Mouse (Mus musculus) lung, postnatal 25 days (tissue): Measurements from ENCODE around the gene Ndufa1.
A peak's percentile ranks its signal among the peaks of the same experiment; 100 is the strongest.
"Not testable (repeated sequence)": the region's sequence is repeated elsewhere in the genome, so short reads cannot be mapped to it uniquely, and the experiment has no call there.

Experiments used
- DNase-seq: peaks from one replicate; pipeline ENCODE4 v3.0.0; 2022; ENCODE audit warnings: low spot score

The Ndufa1 gene

DNA sequence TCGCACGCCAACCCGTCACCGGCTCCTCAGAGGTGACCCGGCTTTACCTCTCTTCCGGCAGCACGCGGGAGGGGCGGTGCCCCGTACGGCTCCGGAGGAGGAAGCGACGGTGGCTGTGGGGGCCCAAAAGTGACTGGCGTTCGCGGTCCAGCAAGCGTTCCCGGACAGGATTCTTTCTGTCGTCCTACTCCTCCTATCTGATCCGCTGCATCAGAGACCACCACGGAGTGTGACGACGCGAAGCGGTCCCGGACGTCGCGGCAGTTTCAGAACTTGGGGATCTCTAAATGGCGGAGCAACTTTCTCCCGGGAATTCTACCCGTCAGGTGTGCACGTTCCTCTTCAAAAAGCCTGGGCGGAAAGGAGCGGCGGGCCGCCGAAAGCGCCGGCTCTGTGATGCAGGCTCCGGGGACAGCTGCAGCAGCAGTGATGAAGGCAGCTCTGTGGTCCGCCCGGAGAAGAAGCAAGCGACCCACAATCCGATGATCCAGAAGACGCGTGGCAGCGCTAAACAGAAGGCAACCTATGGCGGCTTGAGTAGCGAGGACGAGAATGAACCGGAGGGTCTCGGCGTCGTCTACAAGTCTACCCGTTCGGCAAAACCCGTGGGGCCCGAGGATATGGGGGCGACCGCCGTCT is at the start of gene Ndufa1, which contains the start of gene Rnf113a1:
Gene Ndufa1 (minus strand): TSS at position 59 of the 639 bp plus-strand sequence.
Gene Rnf113a1 (plus strand): TSS at position 141 of the 639 bp plus-strand sequence.
- DNase-seq: peak; percentile 82

DNA sequence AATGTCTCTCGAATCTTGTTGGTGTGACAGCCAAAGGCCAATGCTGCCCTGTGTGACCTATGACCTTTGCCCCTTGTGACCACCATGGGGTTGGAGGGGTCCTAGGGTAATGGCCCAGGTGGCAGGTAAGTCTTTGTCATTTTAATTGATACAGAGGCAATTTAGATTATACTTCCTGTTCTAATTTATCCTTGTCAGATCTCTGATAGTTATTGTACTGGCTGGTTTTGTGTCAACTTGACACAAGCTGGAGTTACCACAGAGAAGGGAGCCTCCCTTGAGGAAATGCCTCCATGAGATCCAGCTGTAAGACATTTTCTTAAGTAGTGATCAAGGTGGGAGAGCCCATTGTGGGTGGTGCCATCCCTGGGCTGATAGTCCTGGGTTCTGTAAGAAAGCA is 31.2 kb upstream of the Ndufa1 start, which contains the start of gene Rhox1:
Gene Rhox1 (minus strand): TSS at position 101 of the 400 bp plus-strand sequence.
- DNase-seq: not testable (repeated sequence)

DNA sequence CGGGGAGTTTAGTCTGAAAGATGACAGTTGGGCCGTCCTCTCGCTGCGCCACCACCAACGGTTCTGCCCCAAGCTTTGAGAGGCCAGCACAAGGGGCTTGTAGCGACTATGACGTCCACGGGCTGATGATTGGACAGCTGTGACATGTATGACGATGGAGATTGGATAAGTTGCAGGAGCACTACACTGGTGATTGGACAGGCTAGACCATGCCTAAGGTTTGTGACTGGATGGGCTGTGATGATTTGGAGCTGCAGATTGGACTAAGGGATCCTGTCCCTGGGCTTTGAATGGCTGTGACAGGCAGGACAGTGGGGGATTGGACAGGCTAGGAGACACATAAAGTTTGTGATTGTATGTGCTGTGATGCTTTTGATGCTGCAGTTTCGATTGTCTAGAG is 20.0 kb upstream of the Ndufa1 start, which contains the start of gene Gm9:
Gene Gm9 (minus strand): TSS at position 101 of the 400 bp plus-strand sequence.
- no peak for DNase-seq

DNA sequence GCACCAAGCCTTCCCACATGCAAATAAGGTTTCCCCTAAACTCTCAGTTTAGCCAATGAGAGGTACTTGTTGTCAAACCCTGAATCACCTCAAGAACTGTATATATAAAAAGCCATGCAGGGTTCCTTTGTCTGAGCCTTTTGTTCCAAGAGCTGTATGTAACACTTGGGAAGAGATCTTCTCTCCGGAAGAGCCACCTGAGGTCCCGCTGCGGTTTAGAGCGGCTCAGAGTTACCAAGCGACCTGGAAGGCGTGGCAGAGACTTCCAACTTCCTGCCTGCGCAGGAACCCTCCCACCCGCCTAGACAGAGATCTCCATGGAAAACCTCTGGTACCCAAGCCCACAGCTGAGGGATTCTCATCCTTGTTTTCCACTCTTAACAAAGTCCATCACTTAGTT is 7.7 kb upstream of the Ndufa1 start:
- DNase-seq: no peak

DNA sequence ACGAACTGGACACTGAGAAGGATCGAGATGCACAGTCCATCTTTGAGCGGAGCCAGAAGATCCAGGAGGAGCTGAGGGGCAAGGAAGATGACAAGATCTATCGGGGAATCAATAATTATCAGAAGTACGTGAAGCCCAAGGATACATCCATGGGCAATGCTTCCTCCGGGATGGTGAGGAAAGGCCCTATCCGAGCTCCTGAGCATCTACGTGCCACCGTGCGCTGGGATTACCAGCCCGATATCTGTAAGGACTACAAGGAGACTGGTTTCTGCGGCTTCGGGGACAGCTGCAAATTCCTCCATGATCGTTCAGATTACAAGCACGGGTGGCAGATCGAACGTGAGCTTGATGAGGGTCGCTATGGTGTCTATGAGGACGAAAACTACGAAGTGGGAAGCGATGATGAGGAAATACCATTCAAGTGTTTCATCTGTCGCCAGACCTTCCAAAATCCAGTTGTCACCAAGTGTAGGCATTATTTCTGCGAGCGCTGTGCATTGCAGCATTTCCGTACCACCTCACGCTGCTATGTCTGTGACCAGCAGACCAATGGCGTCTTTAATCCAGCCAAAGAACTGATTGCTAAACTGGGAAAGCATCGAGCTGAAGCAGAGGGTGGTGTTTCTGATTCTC is 899 bp upstream of the Ndufa1 start:
- DNase-seq: no peak

DNA sequence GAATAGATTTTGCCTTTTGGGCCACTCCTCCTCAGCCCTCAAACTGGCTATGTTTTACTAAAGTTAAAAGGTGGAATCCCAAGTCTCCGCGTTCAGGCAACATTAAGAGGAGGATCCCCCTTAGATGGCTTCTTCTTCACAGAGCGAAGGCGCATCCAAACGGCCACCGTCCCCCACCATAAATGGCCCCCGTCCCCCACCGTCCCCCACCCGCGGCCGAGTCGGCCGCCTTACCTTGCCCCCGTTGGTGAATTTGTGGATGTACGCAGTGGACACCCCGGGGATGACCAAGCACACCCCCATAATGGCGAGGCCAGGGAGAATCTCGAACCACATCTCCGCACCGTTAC is 233 bp downstream of the Ndufa1 start:
- DNase-seq: no peak

DNA sequence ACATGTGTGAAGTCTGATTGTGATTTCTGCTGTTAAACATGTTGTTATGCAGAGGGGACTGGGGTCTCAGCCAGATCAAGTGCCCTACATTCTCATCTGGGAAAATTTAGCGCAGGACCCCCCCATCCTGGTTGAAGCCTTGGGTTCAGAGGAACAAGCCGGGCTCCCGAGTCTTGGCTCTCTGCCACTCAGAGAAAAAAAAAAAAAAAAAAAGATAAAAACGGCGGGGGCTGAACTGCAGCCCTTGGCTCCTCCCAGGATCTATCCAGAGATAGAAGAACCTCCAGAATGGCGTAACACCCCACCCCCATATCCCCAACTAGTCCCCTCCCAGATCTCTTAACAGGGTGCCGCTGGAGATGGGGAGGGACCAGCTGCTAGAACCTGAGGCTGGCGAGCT is 6.6 kb downstream of the Ndufa1 start:
- not testable (repeated sequence) for DNase-seq

DNA sequence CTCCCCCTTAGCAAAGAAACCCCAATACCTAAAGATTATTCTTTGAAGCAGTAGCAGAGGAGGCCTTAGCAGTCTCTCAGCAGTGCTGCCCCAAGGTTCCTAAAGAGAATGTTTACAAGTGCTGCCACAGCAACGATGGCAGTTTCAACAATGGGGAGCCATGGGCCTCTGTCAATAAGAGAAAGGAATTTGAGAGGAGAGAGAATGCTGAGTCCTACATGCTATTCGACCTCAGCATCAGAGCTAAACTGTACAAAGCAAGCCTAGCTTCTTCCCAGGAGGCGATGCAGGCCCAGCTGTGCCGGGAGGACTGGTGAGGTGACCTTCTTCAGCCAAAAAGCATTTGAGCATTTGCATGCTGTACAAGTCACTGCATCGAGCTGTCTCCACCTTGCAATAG is 22.2 kb downstream of the Ndufa1 start, which contains the start of gene Akap14:
Gene Akap14 (minus strand): TSS at position 101 of the 400 bp plus-strand sequence.
- DNase-seq: no peak

DNA sequence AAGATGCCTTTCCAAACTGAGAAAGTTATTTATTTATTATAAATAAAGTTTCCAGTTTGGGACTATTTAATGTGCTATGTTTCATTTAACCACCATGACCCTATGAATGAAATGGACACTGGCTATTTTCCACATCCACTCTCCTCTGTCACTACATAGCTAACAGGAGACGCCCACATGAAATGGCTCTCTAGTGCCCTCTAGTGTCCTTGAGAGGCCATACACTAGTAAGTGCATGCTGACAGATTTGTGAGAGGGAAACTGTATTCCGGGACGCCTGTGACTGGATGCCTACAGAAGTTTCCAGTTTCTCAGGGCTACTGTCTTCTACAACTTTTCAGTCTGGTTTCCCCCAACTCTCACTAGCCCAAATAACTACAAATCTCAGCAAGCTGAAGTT is 23.9 kb downstream of the Ndufa1 start:
- DNase-seq: peak; percentile 54

DNA sequence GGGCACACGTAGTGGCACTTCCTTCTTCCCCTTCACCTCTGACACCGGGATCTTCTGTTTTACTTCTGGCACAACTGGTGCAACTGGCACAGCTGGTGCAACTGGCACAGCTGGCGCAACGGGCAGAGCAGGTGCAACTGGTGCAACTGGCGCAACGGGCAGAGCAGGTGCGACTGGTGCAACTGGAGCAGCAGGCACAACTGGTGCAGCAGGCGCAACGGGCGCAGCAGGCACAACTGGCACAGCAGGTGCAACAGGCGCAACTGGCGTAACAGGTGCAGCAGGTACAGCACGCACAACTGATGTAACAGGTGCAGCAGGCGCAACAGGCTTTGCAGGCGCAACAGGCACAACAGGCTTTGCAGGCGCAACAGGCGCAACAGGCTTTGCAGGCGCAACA is 27.8 kb downstream of the Ndufa1 start:
- no peak for DNase-seq

DNA sequence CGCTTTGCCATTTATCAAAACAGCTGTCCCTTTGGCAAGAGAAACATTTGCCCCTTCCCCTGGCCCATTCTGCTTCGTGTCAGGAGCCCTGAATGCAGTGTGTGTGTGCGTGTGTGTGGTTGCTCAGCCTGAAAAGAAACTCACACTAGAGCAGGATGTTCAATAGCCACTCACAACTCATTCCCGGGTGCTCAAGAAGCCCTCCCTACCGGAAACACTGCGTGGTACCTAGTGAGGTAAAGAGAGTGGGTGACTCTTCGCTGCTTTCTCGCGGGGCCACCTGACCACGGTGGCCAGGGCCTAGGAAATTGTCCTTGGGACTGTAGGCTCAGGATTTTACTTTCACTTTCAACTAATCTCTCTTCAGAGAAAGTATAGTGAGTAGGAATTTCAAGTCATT is 29.8 kb downstream of the Ndufa1 start:
- DNase-seq: no peak

DNA sequence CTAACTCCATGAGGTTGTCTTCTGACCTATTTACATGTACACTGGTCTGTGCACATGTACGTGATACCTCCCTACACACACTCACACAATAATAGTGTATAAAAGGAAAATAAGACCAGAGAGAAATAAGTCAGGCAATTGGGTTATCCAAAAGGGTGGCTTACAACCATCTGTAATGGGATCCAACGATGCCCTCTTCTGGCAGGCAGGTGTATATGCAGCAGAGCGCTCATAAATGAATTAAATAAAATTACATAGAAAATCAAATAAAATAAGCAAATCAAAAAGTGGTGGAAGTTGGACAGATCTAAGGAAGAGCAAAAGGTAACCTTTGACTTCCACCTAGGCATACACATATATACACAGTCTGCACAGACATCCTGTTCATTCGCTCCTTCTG is 33.1 kb downstream of the Ndufa1 start:
- no peak for DNase-seq

DNA sequence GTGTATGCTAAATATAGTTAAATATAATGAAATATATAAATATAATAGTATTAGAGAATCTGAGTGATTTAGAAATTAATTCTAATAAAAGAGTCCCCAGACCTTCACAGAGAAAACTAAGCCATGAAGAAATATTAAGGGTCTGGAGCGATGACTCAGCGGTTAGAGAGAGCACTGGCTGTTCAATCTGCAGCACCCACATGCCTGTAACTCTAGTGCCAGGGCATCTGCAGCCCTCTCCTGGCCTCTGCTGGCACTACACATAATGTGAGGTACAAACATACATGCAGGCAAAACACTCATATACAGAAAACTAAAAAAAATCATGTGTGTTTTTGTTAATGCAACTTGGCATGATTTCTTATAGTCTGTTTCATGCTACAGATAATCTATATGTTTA is 46.0 kb downstream of the Ndufa1 start:
- DNase-seq: no peak

DNA sequence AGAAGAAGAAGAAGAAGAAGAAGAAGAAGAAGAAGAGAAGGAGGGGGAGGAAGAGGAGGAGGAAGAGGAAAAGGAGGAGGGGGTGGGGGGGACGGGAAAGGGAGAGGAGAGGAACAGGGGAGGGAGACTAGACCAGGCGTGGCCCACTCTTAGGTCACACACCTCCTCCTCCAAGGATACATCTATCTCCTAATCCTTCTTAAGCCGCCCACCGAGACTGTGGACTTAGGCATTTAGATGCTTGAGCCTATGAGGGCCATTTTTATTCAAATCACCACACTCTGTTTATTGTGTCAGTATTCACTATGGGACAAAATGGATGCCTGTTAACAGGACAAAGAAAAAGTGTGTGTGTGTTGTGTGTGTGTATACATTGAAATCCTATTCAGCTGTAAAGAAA is 46.5 kb downstream of the Ndufa1 start:
- DNase-seq: not testable (repeated sequence)

DNA sequence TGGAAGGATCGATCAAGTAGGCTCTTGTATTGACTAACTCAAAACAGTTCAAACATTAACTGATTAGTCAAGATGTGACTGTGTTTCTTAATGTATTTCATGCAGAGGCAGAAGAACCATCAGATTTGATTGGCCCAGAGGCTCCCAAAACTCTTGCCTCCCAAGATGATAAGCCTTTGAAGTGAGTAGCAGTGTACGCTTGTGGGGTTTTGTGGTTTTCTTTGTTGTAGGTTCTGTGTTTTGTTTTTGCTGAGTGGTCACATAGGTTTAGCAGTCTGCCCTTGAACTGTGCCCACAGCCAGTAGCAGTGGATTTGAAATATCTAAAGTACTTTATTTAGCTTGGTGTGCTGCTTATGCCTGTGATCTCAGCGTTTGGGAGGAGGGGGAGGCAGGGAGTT is 49.2 kb downstream of the Ndufa1 start:
- DNase-seq: no peak
